Mouse (Mus musculus) embryonic facial prominence, embryonic 13.5 days (tissue): ENCODE measurements around the gene Akap6. TPM values are rescaled to one million over a fixed set of nuclear protein-coding genes. Genes with fewer than 3 reads are reported as not detected.

Experiments used
- ATAC-seq: fragments of 200-750 bp; cut with Nextera tagmentation; 2 replicates; pipeline ENCODE4 v1.8.0; 2017; ENCODE audit warnings: low read depth; ENCODE audit not compliant: insufficient number of reproducible peaks, insufficient read depth, low FRiP score, low TSS enrichment
- H3K27ac ChIP-seq: fragments of 300-500 bp; sonication (generic); 2 replicates; pipeline ENCODE4 v1.5.1; 2015; ENCODE audit warnings: moderate library complexity, mild to moderate bottlenecking, inconsistent platforms
- H3K27me3 ChIP-seq: fragments of 300-500 bp; sonication (generic); 2 replicates; pipeline ENCODE4 v1.6.1; 2015; ENCODE audit warnings: mild to moderate bottlenecking, inconsistent platforms
- H3K36me3 ChIP-seq: fragments of 300-500 bp; sonication (generic); 2 replicates; pipeline ENCODE4 v1.6.1; 2015; ENCODE audit warnings: mild to moderate bottlenecking, inconsistent platforms
- H3K4me1 ChIP-seq: fragments of 300-500 bp; sonication (generic); 2 replicates; pipeline ENCODE4 v1.6.1; 2015; ENCODE audit warnings: inconsistent platforms
- H3K4me2 ChIP-seq: fragments of 300-500 bp; sonication (generic); 2 replicates; pipeline ENCODE4 v1.6.1; 2015; ENCODE audit warnings: moderate library complexity, mild to moderate bottlenecking, inconsistent platforms
- H3K4me3 ChIP-seq: fragments of 300-500 bp; sonication (generic); 2 replicates; pipeline ENCODE4 v1.5.1; 2015; ENCODE audit warnings: mild to moderate bottlenecking, inconsistent platforms
- H3K9ac ChIP-seq: fragments of 300-500 bp; sonication (generic); 2 replicates; pipeline ENCODE4 v1.6.1; 2015; ENCODE audit warnings: mild to moderate bottlenecking, inconsistent platforms
- H3K9me3 ChIP-seq: fragments of 300-500 bp; sonication (generic); 2 replicates; pipeline ENCODE4 v1.6.1; 2016; ENCODE audit warnings: inconsistent platforms
- WGBS: fragments of 180-500 bp; shearing (Covaris S2); methylation state at CpG from one replicate; pipeline ENCODE4 v1.1.7; 2015; ENCODE audit warnings: mixed read lengths; 5-methylcytosine and 5-hydroxymethylcytosine counted together
- polyA plus RNA-seq: library from polyadenylated mRNA; unstranded; fragments of >200 nt; fragmentation: Nextera tagmentation; extraction: Ambion mirVana; gene quantifications from 2 replicates; pipeline ENCODE4 v1.2.1, GENCODE M21; 2015

The Akap6 gene
- polyA plus RNA-seq, 1 experiment from 2014 or later = 1.3 TPM

- Histone ChIP-seq H3K36me3 (no peaks in the 10 kb centered on the region), H3K4me3 (no peak overlapping the region), H3K4me2 (no peak overlapping the region), H3K27me3 (no peaks in the 10 kb centered on the region), H3K27ac (no peak overlapping the region), H3K4me1 (peaks cover 15% of the 10 kb centered on the region), H3K9me3 (no peaks in the 10 kb centered on the region), H3K9ac (no peak overlapping the region)
- WGBS = 55% methylated on average over 7 of the region's 7 CpGs
- ATAC-seq = no peak
These were observed 155.1 kb downstream of the Akap6 start for GRCm38 (mm10) chr12:52854236-52854679.

- Histone ChIP-seq H3K9me3 (no peaks in the 10 kb centered on the region), H3K9ac (no peak overlapping the region), H3K4me2 (no peak overlapping the region), H3K27me3 (no peaks in the 10 kb centered on the region), H3K4me3 (no peak overlapping the region), H3K36me3 (no peaks in the 10 kb centered on the region), H3K4me1 (peaks cover 13% of the 10 kb centered on the region), H3K27ac (no peak overlapping the region)
- ATAC-seq = no peak
- WGBS = 69% methylated on average over 1 of the region's 1 CpGs
These were observed 156.9 kb downstream of the Akap6 start for GRCm38 (mm10) chr12:52856104-52856503.

GRCm38 (mm10) chr12:52857306-52857705, 158.1 kb downstream of the Akap6 start:
- H3K36me3 ChIP-seq = no peaks in the 10 kb centered on the region
- no peak for ATAC-seq
- H3K9ac ChIP-seq = no peak overlapping the region
- WGBS = 83% methylated on average over 4 of the region's 4 CpGs
- H3K4me2 ChIP-seq = no peak overlapping the region
- no peak overlapping the region for H3K4me3 ChIP-seq
- no peak overlapping the region for H3K27ac ChIP-seq
- no peaks in the 10 kb centered on the region for H3K9me3 ChIP-seq
- H3K4me1 ChIP-seq = peaks cover 10% of the 10 kb centered on the region; the same call in 1 of the 2 replicates
- H3K27me3 ChIP-seq = no peaks in the 10 kb centered on the region

- Histone ChIP-seq H3K27ac (no peak overlapping the region), H3K4me2 (no peak overlapping the region), H3K27me3 (no peaks in the 10 kb centered on the region), H3K4me1 (no peaks in the 10 kb centered on the region), H3K9ac (no peak overlapping the region), H3K36me3 (no peaks in the 10 kb centered on the region), H3K4me3 (no peak overlapping the region), H3K9me3 (peaks cover 10% of the 10 kb centered on the region)
- ATAC-seq = no peak
- WGBS = 82% methylated on average over 3 of the region's 3 CpGs
These were observed 162.7 kb downstream of the Akap6 start for GRCm38 (mm10) chr12:52861922-52862321.

- Histone ChIP-seq H3K36me3 (no peaks in the 10 kb centered on the region), H3K27me3 (no peaks in the 10 kb centered on the region), H3K27ac (no peak overlapping the region), H3K4me1 (peaks cover 5% of the 10 kb centered on the region; the same call in 1 of the 2 replicates), H3K9me3 (peaks cover 10% of the 10 kb centered on the region), H3K4me3 (no peak overlapping the region), H3K9ac (no peak overlapping the region), H3K4me2 (no peak overlapping the region)
- no peak for ATAC-seq
- WGBS = 10% methylated on average over 8 of the region's 8 CpGs
These were observed 168.9 kb downstream of the Akap6 start for GRCm38 (mm10) chr12:52868000-52868624.

- no peak overlapping the region for H3K27ac ChIP-seq
- no peak overlapping the region for H3K4me2 ChIP-seq
- ATAC-seq = no peak
- H3K36me3 ChIP-seq = no peaks in the 10 kb centered on the region
- 75% methylated on average over 3 of the region's 3 CpGs for WGBS
- H3K4me1 ChIP-seq = peaks cover 5% of the 10 kb centered on the region; the same call in 1 of the 2 replicates
- no peaks in the 10 kb centered on the region for H3K27me3 ChIP-seq
- H3K9me3 ChIP-seq = peaks cover 2% of the 10 kb centered on the region; the same call in 1 of the 2 replicates
- no peak overlapping the region for H3K4me3 ChIP-seq
- no peak overlapping the region for H3K9ac ChIP-seq
These were observed 172.4 kb downstream of the Akap6 start for GRCm38 (mm10) chr12:52871604-52872003.

- Histone ChIP-seq H3K27ac (no peak overlapping the region), H3K9me3 (no peaks in the 10 kb centered on the region), H3K4me1 (no peaks in the 10 kb centered on the region), H3K4me3 (no peak overlapping the region), H3K36me3 (no peaks in the 10 kb centered on the region), H3K27me3 (no peaks in the 10 kb centered on the region), H3K4me2 (no peak overlapping the region), H3K9ac (no peak overlapping the region)
- WGBS = 76% methylated on average over 9 of the region's 9 CpGs
- ATAC-seq = no peak
These were observed 175.2 kb downstream of the Akap6 start for GRCm38 (mm10) chr12:52874332-52874923.

- ATAC-seq = no peak
- Histone ChIP-seq H3K9me3 (no peaks in the 10 kb centered on the region), H3K4me1 (no peaks in the 10 kb centered on the region), H3K27ac (no peak overlapping the region), H3K36me3 (no peaks in the 10 kb centered on the region), H3K4me3 (no peak overlapping the region), H3K9ac (no peak overlapping the region), H3K27me3 (no peaks in the 10 kb centered on the region), H3K4me2 (no peak overlapping the region)
- WGBS = 53% methylated on average over 4 of the region's 4 CpGs
These were observed 176.9 kb downstream of the Akap6 start for GRCm38 (mm10) chr12:52876065-52876464.

- ATAC-seq = no peak
- 85% methylated on average over 8 of the region's 8 CpGs for WGBS
These were observed 178.0 kb downstream of the Akap6 start for GRCm38 (mm10) chr12:52876978-52877769.

GRCm38 (mm10) chr12:52879324-52879723, 180.1 kb downstream of the Akap6 start:
- ATAC-seq = no peak
- Histone ChIP-seq H3K4me1 (no peaks in the 10 kb centered on the region), H3K27me3 (no peaks in the 10 kb centered on the region), H3K4me2 (no peak overlapping the region), H3K36me3 (no peaks in the 10 kb centered on the region), H3K27ac (no peak overlapping the region), H3K9ac (no peak overlapping the region), H3K9me3 (no peaks in the 10 kb centered on the region), H3K4me3 (no peak overlapping the region)
- 65% methylated on average over 8 of the region's 8 CpGs for WGBS

More at GRCm38 (mm10) chr12:52876978-52877769, 178.0 kb downstream of the Akap6 start:
- H3K27me3 ChIP-seq = no peaks in the 10 kb centered on the region
- H3K4me1 ChIP-seq = no peaks in the 10 kb centered on the region
- no peaks in the 10 kb centered on the region for H3K36me3 ChIP-seq
- no peak overlapping the region for H3K4me2 ChIP-seq
- H3K27ac ChIP-seq = no peak overlapping the region
- H3K9ac ChIP-seq = no peak overlapping the region
- no peak overlapping the region for H3K4me3 ChIP-seq
- H3K9me3 ChIP-seq = no peaks in the 10 kb centered on the region

- H3K4me1 ChIP-seq = 0 out of 2 replicates have a peak, but pooled peaks cover 5% of the 10 kb centered on the region
- no peaks in the 10 kb centered on the region for H3K9me3 ChIP-seq
- no peak overlapping the region for H3K4me3 ChIP-seq
- no peaks in the 10 kb centered on the region for H3K27me3 ChIP-seq
- H3K9ac ChIP-seq = no peak overlapping the region
- no peak for ATAC-seq
- 91% methylated on average over 7 of the region's 7 CpGs for WGBS
- no peak overlapping the region for H3K27ac ChIP-seq
- no peak overlapping the region for H3K4me2 ChIP-seq
- no peaks in the 10 kb centered on the region for H3K36me3 ChIP-seq
These were observed 193.3 kb downstream of the Akap6 start for GRCm38 (mm10) chr12:52892519-52892918.
